Mouse (Mus musculus) G1E (cell line): ENCODE measurements around the gene Mras. TPM values are rescaled to one million over a fixed set of nuclear protein-coding genes. Genes with fewer than 3 reads are reported as not detected.

ENCODE experiments used
- ATAC-seq: 2 replicates; pipeline ENCODE4 v1.8.0; 2016; ENCODE audit warnings: mild to moderate bottlenecking; ENCODE audit not compliant: insufficient number of reproducible peaks, poor library complexity, low FRiP score, severe bottlenecking; ENCODE audit errors: extremely low read depth
- DNase-seq: peaks from one replicate; pipeline ENCODE4 v3.0.0; 2012; ENCODE audit warnings: low spot score
- H3K27me3 ChIP-seq: 2 replicates; pipeline ENCODE4 v1.6.1; 2012; ENCODE audit warnings: mild to moderate bottlenecking, low read length, inconsistent platforms; ENCODE audit not compliant: insufficient read depth
- H3K36me3 ChIP-seq: replicated peaks from 2 replicates; pipeline ENCODE3; 2012; ENCODE audit warnings: mild to moderate bottlenecking, inconsistent platforms
- H3K4me1 ChIP-seq: 2 replicates; pipeline ENCODE4 v1.6.1; 2012; ENCODE audit warnings: low read depth, low read length, inconsistent platforms, mixed read lengths; ENCODE audit not compliant: insufficient read depth
- H3K4me3 ChIP-seq: 2 replicates; pipeline ENCODE4 v1.5.1; 2012; ENCODE audit warnings: low read depth, mild to moderate bottlenecking, inconsistent platforms, low read length, moderate library complexity, mixed read lengths
- H3K9me3 ChIP-seq: replicated peaks from 2 replicates; pipeline ENCODE4 v1.6.1; 2012; ENCODE audit warnings: inconsistent platforms
- CTCF ChIP-seq: IDR thresholded peaks from 2 replicates; pipeline ENCODE4 v1.5.1; 2012; ENCODE audit warnings: low read depth, low read length, inconsistent platforms, mixed read lengths
- GATA1 ChIP-seq: IDR thresholded peaks from 2 replicates; pipeline ENCODE4 v1.6.1; 2012; ENCODE audit warnings: borderline replicate concordance, low read length, inconsistent platforms, mixed read lengths
- GATA2 ChIP-seq: IDR thresholded peaks from 2 replicates; pipeline ENCODE4 v1.6.1; 2012; ENCODE audit warnings: low read depth, low read length, inconsistent platforms, borderline replicate concordance
- POLR2AphosphoS5 ChIP-seq: IDR thresholded peaks from 2 replicates; pipeline ENCODE4 v1.6.1; 2012; ENCODE audit warnings: low read depth, low read length, inconsistent platforms; ENCODE audit not compliant: insufficient replicate concordance
- TAL1 ChIP-seq: conservative IDR thresholded peaks from 2 replicates; pipeline ENCODE4 v1.6.1; 2012; ENCODE audit warnings: low read depth, low read length, inconsistent platforms, mixed read lengths
- polyA plus RNA-seq: library from polyadenylated mRNA; stranded (reverse); fragments of >175 nt; gene quantifications from 2 replicates; pipeline ENCODE4 v1.2.3, GENCODE M21; 2012
- total RNA-seq, 2 experiments: library from RNA; stranded (forward) in 1 of 2; stranded (reverse) in 1 of 2; fragments of 200-1000 nt in 1 of 2; fragments of >200 nt in 1 of 2; fragmentation: Nextera tagmentation in 1 of 2; gene quantifications; 2 replicates each; pipeline ENCODE4 v1.2.3; 2014 to 2017

Mras gene
- total and polyA plus RNA-seq, 3 experiments, result 0.12 to 2.1 TPM; not detected in 1

DNA sequence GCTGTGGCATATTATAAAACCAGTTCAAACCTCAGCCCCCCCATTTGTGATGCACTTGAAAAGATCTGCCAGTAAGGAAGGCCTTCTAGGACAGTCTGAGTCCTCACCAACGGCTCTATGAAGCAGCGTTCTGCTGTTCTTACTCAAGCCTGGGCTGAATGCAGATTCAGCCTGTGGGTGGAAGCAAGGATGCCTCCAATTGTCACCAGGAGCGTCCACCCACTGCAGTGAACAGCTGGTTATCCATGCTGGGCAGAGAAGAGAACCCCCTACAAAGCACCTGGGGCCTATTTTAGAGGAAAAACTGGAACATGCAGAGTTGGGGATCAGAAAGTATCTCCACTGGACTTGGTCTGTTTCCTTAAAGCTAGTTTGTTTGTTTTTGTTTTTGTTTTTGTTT lies 7.3 kb downstream of the Mras start:
- Histone ChIP-seq H3K4me1 (peaks cover 48% of the 10 kb centered on the region), H3K27me3 (peaks cover 27% of the 10 kb centered on the region), H3K4me3 (no peak overlapping the region), H3K36me3 (no peaks in the 10 kb centered on the region), H3K9me3 (no peaks in the 10 kb centered on the region)
- DNase-seq (no peak), ATAC-seq (no peak)
- TF ChIP-seq GATA1 (no peak), GATA2 (no peak), POLR2AphosphoS5 (no peak), CTCF (no peak), TAL1 (no peak)

- H3K4me3 ChIP-seq, result no peak overlapping the region
- no peak for TF ChIP-seq POLR2AphosphoS5
- no peak for TF ChIP-seq TAL1
- TF ChIP-seq GATA1, result no peak
- no peak for TF ChIP-seq GATA2
- no peak for TF ChIP-seq CTCF
- H3K36me3 ChIP-seq, result no peaks in the 10 kb centered on the region
- no peak for DNase-seq
- H3K27me3 ChIP-seq, result peaks cover 37% of the 10 kb centered on the region
- ATAC-seq, result no peak
- H3K4me1 ChIP-seq, result peaks cover 48% of the 10 kb centered on the region
- no peaks in the 10 kb centered on the region for H3K9me3 ChIP-seq
These were observed 8.4 kb downstream of the Mras start for GRCm38 (mm10) chr9:99428601-99429331.

- peaks cover 36% of the 10 kb centered on the region for H3K4me1 ChIP-seq
- no peaks in the 10 kb centered on the region for H3K36me3 ChIP-seq
- peaks cover 71% of the 10 kb centered on the region for H3K27me3 ChIP-seq
- no peaks in the 10 kb centered on the region for H3K9me3 ChIP-seq
- DNase-seq (no peak), ATAC-seq (no peak)
- H3K4me3 ChIP-seq, result no peak overlapping the region
- TF ChIP-seq POLR2AphosphoS5 (no peak), CTCF (no peak), TAL1 (no peak), GATA1 (no peak), GATA2 (no peak)
These were observed 11.9 kb downstream of the Mras start for GRCm38 (mm10) chr9:99425262-99425661.

DNA sequence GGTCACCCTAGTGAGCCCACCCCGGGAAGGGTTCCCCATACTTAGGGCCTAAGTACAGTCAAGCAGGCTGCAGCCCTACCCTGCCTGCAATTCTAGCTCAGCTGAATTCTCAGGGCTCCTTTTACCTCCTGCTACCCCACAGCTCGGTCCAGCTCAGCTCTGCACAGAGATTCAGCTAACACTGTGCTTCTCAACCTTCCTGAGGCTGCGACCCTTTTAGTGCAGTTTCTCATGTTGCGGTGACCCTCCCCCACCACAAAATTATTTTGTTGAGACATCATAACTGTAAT lies 12.7 kb downstream of the Mras start:
- TF ChIP-seq POLR2AphosphoS5 (no peak), GATA1 (no peak), GATA2 (no peak), CTCF (no peak), TAL1 (no peak)

GRCm38 (mm10) chr9:99423692-99424573 lies 13.2 kb downstream of the Mras start:
- DNase-seq (no peak), ATAC-seq (peak; percentile 42; the same call in 1 of the 2 replicates)

More for the DNA sequence above, 12.7 kb downstream of the Mras start:
- Histone ChIP-seq H3K4me1 (peaks cover 33% of the 10 kb centered on the region), H3K9me3 (no peaks in the 10 kb centered on the region), H3K27me3 (peaks cover 75% of the 10 kb centered on the region), H3K36me3 (no peaks in the 10 kb centered on the region), H3K4me3 (no peak overlapping the region)
- DNase-seq (no peak), ATAC-seq (no peak)

GRCm38 (mm10) chr9:99421914-99422313 lies 15.3 kb downstream of the Mras start:
- ATAC-seq (no peak), DNase-seq (no peak)
- H3K4me3 ChIP-seq, result no peak overlapping the region
- peaks cover 81% of the 10 kb centered on the region for H3K27me3 ChIP-seq
- H3K9me3 ChIP-seq, result no peaks in the 10 kb centered on the region
- peaks cover 48% of the 10 kb centered on the region for H3K4me1 ChIP-seq
- TF ChIP-seq GATA1 (no peak), CTCF (no peak), GATA2 (no peak), TAL1 (no peak), POLR2AphosphoS5 (no peak)
- H3K36me3 ChIP-seq, result no peaks in the 10 kb centered on the region

More at GRCm38 (mm10) chr9:99423692-99424573, 13.2 kb downstream of the Mras start:
- Histone ChIP-seq H3K36me3 (no peaks in the 10 kb centered on the region), H3K4me3 (no peak overlapping the region), H3K27me3 (peaks cover 76% of the 10 kb centered on the region), H3K4me1 (peaks cover 35% of the 10 kb centered on the region), H3K9me3 (no peaks in the 10 kb centered on the region)
- TF ChIP-seq TAL1 (no peak), GATA1 (no peak), CTCF (no peak), GATA2 (no peak), POLR2AphosphoS5 (no peak)
